ENCODE assay signal across 7 mouse cellular contexts in the genomic region with DNA sequence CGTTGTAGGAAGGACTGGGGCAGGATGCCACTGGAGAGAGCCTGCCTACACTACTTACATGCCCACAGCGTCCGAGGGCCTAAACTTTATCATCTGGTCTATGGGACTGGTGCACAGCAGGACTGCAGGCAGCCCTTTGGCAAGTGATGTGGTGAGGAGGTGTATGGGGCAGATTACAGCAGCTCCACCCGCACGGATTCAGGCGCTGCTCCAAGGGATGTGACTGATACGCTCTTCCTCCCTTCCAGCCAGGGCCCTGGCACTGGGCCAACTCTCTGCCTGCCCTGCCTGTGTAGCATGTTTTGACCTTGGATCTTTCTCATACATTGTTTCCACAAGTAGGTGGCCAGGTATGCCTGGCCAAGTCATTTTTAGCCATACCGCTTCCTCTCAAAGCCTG. TPM values are rescaled to one million over a fixed set of nuclear protein-coding genes. Genes with fewer than 3 reads are reported as not detected.
DNase-seq lines count a peak whose midpoint lies in the region; ATAC-seq and TF ChIP-seq lines count a peak whose summit lies in the region.

No protein-coding gene starts in this region.

- 13% methylated on average over 8 of the region's 8 CpGs for WGBS in cerebellum, adult 2 months
- WGBS in heart, embryonic 11.5 days (ENCODE audit: insufficient replicate concordance), result 27% methylated on average over 8 of the region's 8 CpGs
- 37% methylated on average over 8 of the region's 8 CpGs for WGBS in kidney, postnatal 0 days

- no peak for TF ChIP-seq CTCF in cerebellum, adult 2 months (IDR thresholded peaks at IDR 0.05; ENCODE audit: borderline replicate concordance, insufficient read depth, low read depth, low read length)
- TF ChIP-seq CTCF in kidney, postnatal 0 days (IDR thresholded peaks at IDR 0.05; ENCODE audit: low read depth), result no peak

- peak; percentile 19 to 23 for DNase-seq in spleen, postnatal 36 days (ENCODE audit: low spot score in 2 of 2)
- DNase-seq in spleen, adult 12 weeks (ENCODE audit: low spot score), result no peak
- DNase-seq in cerebellum, adult 2 months, result peak; percentile 68 to 71
- DNase-seq in kidney, postnatal 0 days (ENCODE audit: low spot score), result peak; percentile 67
- no peak for DNase-seq in thymus, postnatal 0 days (ENCODE audit: low spot score)

- ATAC-seq in heart, embryonic 11.5 days (replicated peaks; ENCODE audit: insufficient number of reproducible peaks, low FRiP score, low TSS enrichment), result 0 out of 2 replicates have a peak, but pooled peaks have one; percentile 39
- ATAC-seq in kidney, postnatal 0 days (replicated peaks; ENCODE audit: low FRiP score, low read depth), result no peak
- ATAC-seq in megakaryocyte progenitor cell, adult 5-6 weeks (replicated peaks; ENCODE audit: poor library complexity), result peak; percentile 92

- peaks cover 14% of the 10 kb centered on the region for H3K4me1 ChIP-seq in cerebellum, adult 2 months (ENCODE audit: control insufficient read depth, insufficient read depth, low read length)
- H3K4me1 ChIP-seq in heart, embryonic 11.5 days (ENCODE audit: control insufficient read depth, insufficient read depth, low read length), result peaks cover 18% of the 10 kb centered on the region
- H3K4me1 ChIP-seq in kidney, postnatal 0 days (replicated peaks; ENCODE audit: insufficient read depth, low read length), result peaks cover 14% of the 10 kb centered on the region

- no peak overlapping the region for H3K4me2 ChIP-seq in heart, embryonic 11.5 days
- H3K4me2 ChIP-seq in kidney, postnatal 0 days (ENCODE audit: low read length), result no peak overlapping the region

- H3K27me3 ChIP-seq in cerebellum, adult 2 months (ENCODE audit: control insufficient read depth, insufficient read depth, low read length), result no peaks in the 10 kb centered on the region
- no peaks in the 10 kb centered on the region for H3K27me3 ChIP-seq in heart, embryonic 11.5 days (ENCODE audit: control insufficient read depth, insufficient read depth, low read length)
- no peaks in the 10 kb centered on the region for H3K27me3 ChIP-seq in kidney, postnatal 0 days (ENCODE audit: insufficient read depth, low read length)

- no peaks in the 10 kb centered on the region for H3K9me3 ChIP-seq in heart, embryonic 11.5 days (replicated peaks; ENCODE audit: control insufficient read depth, low read length)
- no peaks in the 10 kb centered on the region for H3K9me3 ChIP-seq in kidney, postnatal 0 days (replicated peaks; ENCODE audit: low read length)

- H3K4me3 ChIP-seq in cerebellum, adult 2 months (replicated peaks; ENCODE audit: insufficient read depth, low read depth, low read length), result no peak overlapping the region
- H3K4me3 ChIP-seq in heart, embryonic 11.5 days (ENCODE audit: low read depth, low read length), result no peak overlapping the region
- no peak overlapping the region for H3K4me3 ChIP-seq in kidney, postnatal 0 days (replicated peaks; ENCODE audit: low read depth, low read length)

- H3K27ac ChIP-seq in cerebellum, adult 2 months (ENCODE audit: insufficient read depth, low read length), result no peak overlapping the region
- peak overlapping the region; percentile 54 for H3K27ac ChIP-seq in heart, embryonic 11.5 days (ENCODE audit: low read depth, low read length)
- H3K27ac ChIP-seq in kidney, postnatal 0 days, result no peak overlapping the region

- H3K9ac ChIP-seq in heart, embryonic 11.5 days (ENCODE audit: low read depth, low read length), result peak overlapping the region; percentile 28; the same call in 1 of the 2 replicates
- H3K9ac ChIP-seq in kidney, postnatal 0 days (ENCODE audit: low read depth, low read length), result no peak overlapping the region

- no peak for TF ChIP-seq POLR2A in cerebellum, adult 2 months (IDR thresholded peaks at IDR 0.05; ENCODE audit: borderline replicate concordance, insufficient read depth, low read length)

- no peaks in the 10 kb centered on the region for H3K36me3 ChIP-seq in heart, embryonic 11.5 days (ENCODE audit: control insufficient read depth, insufficient read depth, low read length)
- no peaks in the 10 kb centered on the region for H3K36me3 ChIP-seq in kidney, postnatal 0 days (ENCODE audit: insufficient read depth, low read length)

RNA-seq across cellular contexts. Expression of a gene that starts 11.4 kb away (rescaled TPM):
- polyA plus RNA-seq in cerebellum, adult 2 months (2012; rRNA removed), result 13.3 and 18.7 TPM in 2 replicates
- polyA plus RNA-seq in heart, embryonic 11.5 days (2014; fragmentation: Nextera tagmentation; extraction: Ambion mirVana), result 6.8 and 8.6 TPM in 2 replicates
- polyA plus RNA-seq in kidney, postnatal 0 days (2015; fragmentation: Nextera tagmentation; extraction: Ambion mirVana), result 174 and 180 TPM in 2 replicates
- total RNA-seq in megakaryocyte progenitor cell, adult 5-6 weeks (2015), result 3.5 and 5.5 TPM in 2 replicates
- total RNA-seq in megakaryocyte progenitor cell, adult 5-6 weeks (2017), result 5.2 and 5.5 TPM in 2 replicates
- 46.1 and 51.0 TPM in 2 replicates for polyA plus RNA-seq in thymus, postnatal 0 days (2015; fragmentation: Nextera tagmentation; extraction: Ambion mirVana)

RNA-seq across cellular contexts. Expression of a gene that starts 41.6 kb away (rescaled TPM):
- 412 and 449 TPM in 2 replicates for polyA plus RNA-seq in cerebellum, adult 2 months (2012; rRNA removed)
- 255 and 322 TPM in 2 replicates for polyA plus RNA-seq in heart, embryonic 11.5 days (2014; fragmentation: Nextera tagmentation; extraction: Ambion mirVana)
- polyA plus RNA-seq in kidney, postnatal 0 days (2015; fragmentation: Nextera tagmentation; extraction: Ambion mirVana), result 477 and 504 TPM in 2 replicates
- total RNA-seq in megakaryocyte progenitor cell, adult 5-6 weeks (2015), result 183 and 217 TPM in 2 replicates
- 513 and 628 TPM in 2 replicates for total RNA-seq in megakaryocyte progenitor cell, adult 5-6 weeks (2017)
- polyA plus RNA-seq in thymus, postnatal 0 days (2015; fragmentation: Nextera tagmentation; extraction: Ambion mirVana), result 501 and 565 TPM in 2 replicates

RNA-seq across cellular contexts. Expression of a gene that starts 41.9 kb away (rescaled TPM):
- polyA plus RNA-seq in cerebellum, adult 2 months (2012; rRNA removed), result 27.6 and 29.5 TPM in 2 replicates
- polyA plus RNA-seq in heart, embryonic 11.5 days (2014; fragmentation: Nextera tagmentation; extraction: Ambion mirVana), result 23.5 and 25.7 TPM in 2 replicates
- polyA plus RNA-seq in kidney, postnatal 0 days (2015; fragmentation: Nextera tagmentation; extraction: Ambion mirVana), result 26.8 and 28.3 TPM in 2 replicates
- 8.5 and 10.2 TPM in 2 replicates for total RNA-seq in megakaryocyte progenitor cell, adult 5-6 weeks (2015)
- 22.2 and 33.8 TPM in 2 replicates for total RNA-seq in megakaryocyte progenitor cell, adult 5-6 weeks (2017)
- 17.9 and 19.8 TPM in 2 replicates for polyA plus RNA-seq in thymus, postnatal 0 days (2015; fragmentation: Nextera tagmentation; extraction: Ambion mirVana)

Comparison
In these comparisons a context has a peak if more than half of its experiments do, and no peak if none do; other contexts are left out.
1. DNase-seq: peak in spleen, postnatal 36 days (2 of 2), cerebellum, adult 2 months (2 of 2) and kidney, postnatal 0 days (single experiment); none in spleen, adult 12 weeks (single experiment) and thymus, postnatal 0 days (single experiment).